Mouse (Mus musculus) stomach, embryonic 14.5 days (tissue): ENCODE measurements around the gene Ulk3. TPM values are rescaled to one million over a fixed set of nuclear protein-coding genes. Genes with fewer than 3 reads are reported as not detected.

Experiments used
- ATAC-seq: fragments of 200-750 bp; cut with Nextera tagmentation; 2 replicates; pipeline ENCODE4 v1.8.0; 2017; ENCODE audit warnings: low read depth, moderate TSS enrichment; ENCODE audit not compliant: insufficient number of reproducible peaks, insufficient read depth, low FRiP score
- H3K27ac ChIP-seq: fragments of 300-500 bp; sonication (generic); 2 replicates; pipeline ENCODE4 v1.5.1; 2014; ENCODE audit warnings: mild to moderate bottlenecking, low read length, moderate library complexity, mixed read lengths
- H3K27me3 ChIP-seq: fragments of 300-500 bp; sonication (generic); 2 replicates; pipeline ENCODE4 v1.6.1; 2014; ENCODE audit warnings: low read length, control low read depth, mixed read lengths; ENCODE audit not compliant: control insufficient read depth, insufficient read depth
- H3K36me3 ChIP-seq: fragments of 300-500 bp; sonication (generic); 2 replicates; pipeline ENCODE4 v1.6.1; 2014; ENCODE audit warnings: mild to moderate bottlenecking, control low read depth, low read length, moderate library complexity, mixed read lengths; ENCODE audit not compliant: control insufficient read depth, insufficient read depth
- H3K4me1 ChIP-seq: fragments of 300-500 bp; sonication (generic); 2 replicates; pipeline ENCODE4 v1.6.1; 2014; ENCODE audit warnings: low read length, control low read depth, mixed read lengths; ENCODE audit not compliant: control insufficient read depth, insufficient read depth
- H3K4me2 ChIP-seq: fragments of 300-500 bp; sonication (generic); replicated peaks from 2 replicates; pipeline ENCODE4 v1.6.1; 2014; ENCODE audit warnings: low read depth, low read length, control low read depth
- H3K4me3 ChIP-seq: fragments of 300-500 bp; sonication (generic); 2 replicates; pipeline ENCODE4 v1.5.1; 2014; ENCODE audit warnings: low read depth, low read length, control low read depth
- H3K9ac ChIP-seq: fragments of 300-500 bp; sonication (generic); replicated peaks from 2 replicates; pipeline ENCODE4 v1.6.1; 2014; ENCODE audit warnings: low read depth, mild to moderate bottlenecking, control low read depth, low read length, moderate library complexity, mixed read lengths
- H3K9me3 ChIP-seq: fragments of 300-500 bp; sonication (generic); 2 replicates; pipeline ENCODE4 v1.6.1; 2016; ENCODE audit warnings: low read depth, low read length, control low read depth; ENCODE audit not compliant: control insufficient read depth
- WGBS: fragments of 180-500 bp; shearing (Covaris S2); extraction: QIAGEN DNeasy Blood & Tissue Kit; methylation state at CpG from one replicate; pipeline ENCODE4 v1.1.7; 2014; 5-methylcytosine and 5-hydroxymethylcytosine counted together
- polyA plus RNA-seq: library from polyadenylated mRNA; unstranded; fragments of >200 nt; fragmentation: Nextera tagmentation; extraction: Ambion mirVana; gene quantifications from 2 replicates; pipeline ENCODE4 v1.2.1, GENCODE M21; 2014

Ulk3 gene
- 14.4 and 15.3 TPM in 2 replicates for polyA plus RNA-seq

DNA sequence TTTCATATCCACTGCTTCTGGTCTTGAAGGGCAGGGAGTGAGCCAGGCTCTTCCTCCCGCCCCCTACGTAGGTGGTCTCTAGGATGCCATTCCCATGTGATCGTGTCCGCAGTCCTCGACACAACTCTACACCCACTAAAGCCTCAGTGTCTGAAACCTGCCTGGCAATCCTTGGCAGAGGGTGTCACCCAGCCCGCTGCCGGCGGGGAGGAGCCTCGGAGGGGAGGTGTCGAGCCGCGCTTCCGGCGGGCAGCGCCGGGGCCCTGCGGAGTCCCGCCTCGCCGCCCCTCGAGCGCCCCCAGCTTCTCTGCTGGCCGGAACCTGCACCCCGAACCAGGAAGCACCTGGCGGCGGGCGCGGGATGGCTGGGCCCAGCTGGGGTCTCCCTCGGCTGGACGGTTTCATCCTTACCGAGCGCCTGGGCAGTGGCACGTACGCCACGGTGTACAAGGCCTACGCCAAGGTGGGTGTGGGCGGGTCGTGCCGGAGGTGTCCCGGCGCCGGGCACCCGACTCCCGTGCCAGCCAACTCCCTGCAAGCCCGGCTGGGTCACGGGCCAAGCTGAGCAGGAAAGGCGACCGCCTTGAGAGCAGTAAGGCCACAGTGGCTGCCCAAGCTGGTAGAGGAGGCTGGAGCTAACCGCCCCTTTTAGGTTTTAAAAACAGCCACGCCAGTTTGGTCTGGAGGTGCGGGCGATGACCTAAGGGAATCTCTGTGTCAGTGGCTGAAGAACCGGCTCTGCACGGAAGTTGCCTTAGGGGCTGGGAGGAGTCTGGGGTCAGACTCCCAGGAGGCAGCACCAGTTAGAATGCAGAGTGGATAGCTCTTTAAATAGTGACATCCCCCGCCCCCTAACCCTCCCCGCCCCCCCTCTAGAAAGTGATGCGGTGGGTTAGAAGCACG, at the start of gene Ulk3:
Gene Ulk3 (plus strand): TSS at position 229 of the 903 bp plus-strand sequence.
- Histone ChIP-seq H3K4me3 (peak within 1 kb of the TSS; percentile 84), H3K27me3 (no peaks in the 10 kb centered on the region), H3K4me1 (peaks cover 10% of the 10 kb centered on the region; the same call in 1 of the 2 replicates), H3K4me2 (peak within 1 kb of the TSS; percentile 91), H3K9ac (peak within 1 kb of the TSS; percentile 73), H3K36me3 (peaks cover 8% of the 10 kb centered on the region), H3K27ac (peak within 1 kb of the TSS; percentile 63), H3K9me3 (no peaks in the 10 kb centered on the region)
- under 1% methylated on average over 58 of the region's 58 CpGs for WGBS
- ATAC-seq = peak; percentile 84

- no peaks in the 10 kb centered on the region for H3K27me3 ChIP-seq
- WGBS = 89% methylated on average over 2 of the region's 2 CpGs
- peaks cover 42% of the 10 kb centered on the region for H3K36me3 ChIP-seq
- peaks cover 9% of the 10 kb centered on the region; the same call in 1 of the 2 replicates for H3K4me1 ChIP-seq
- no peak overlapping the region for H3K27ac ChIP-seq
- ATAC-seq = no peak
- H3K9me3 ChIP-seq = no peaks in the 10 kb centered on the region
- H3K4me2 ChIP-seq = no peak overlapping the region
- no peak overlapping the region for H3K4me3 ChIP-seq
- no peak overlapping the region for H3K9ac ChIP-seq
Measured at GRCm38 (mm10) chr9:57539550-57539949, 49.7 kb upstream of the Ulk3 start.

DNA sequence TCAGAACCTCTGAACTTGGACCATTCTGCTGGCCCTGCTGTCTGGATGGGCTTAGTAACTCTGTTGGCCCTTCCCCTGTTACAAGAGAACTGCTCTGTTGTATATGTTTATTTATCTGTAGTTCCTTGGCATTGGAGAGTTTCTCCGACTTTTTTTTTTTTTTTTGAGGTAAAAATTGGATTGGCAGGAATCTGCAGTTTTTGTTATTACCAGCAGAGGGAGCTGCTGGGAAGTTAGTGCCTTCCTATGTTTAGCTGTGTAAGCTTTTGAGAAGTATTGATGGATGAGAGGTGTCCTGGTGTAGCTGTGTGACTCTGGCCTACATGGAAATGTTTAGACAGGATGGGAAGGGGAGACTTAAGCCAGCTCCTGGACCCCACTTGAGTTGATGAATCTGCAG, 47.9 kb upstream of the Ulk3 start:
- Histone ChIP-seq H3K9ac (no peak overlapping the region), H3K4me3 (no peak overlapping the region), H3K4me1 (peaks cover 9% of the 10 kb centered on the region; the same call in 1 of the 2 replicates), H3K4me2 (no peak overlapping the region), H3K9me3 (no peaks in the 10 kb centered on the region), H3K27ac (no peak overlapping the region), H3K36me3 (peaks cover 43% of the 10 kb centered on the region), H3K27me3 (no peaks in the 10 kb centered on the region)
- WGBS = 10% methylated on average over 1 of the region's 1 CpGs
- no peak for ATAC-seq

GRCm38 (mm10) chr9:57543951-57544350, 45.3 kb upstream of the Ulk3 start:
- no peaks in the 10 kb centered on the region for H3K27me3 ChIP-seq
- no peak overlapping the region for H3K9ac ChIP-seq
- WGBS = 72% methylated on average over 3 of the region's 3 CpGs
- 0 out of 2 replicates have a peak, but pooled peaks cover 2% of the 10 kb centered on the region for H3K4me1 ChIP-seq
- H3K9me3 ChIP-seq = no peaks in the 10 kb centered on the region
- no peak overlapping the region for H3K27ac ChIP-seq
- H3K4me3 ChIP-seq = no peak overlapping the region
- no peak overlapping the region for H3K4me2 ChIP-seq
- no peak for ATAC-seq
- H3K36me3 ChIP-seq = peaks cover 59% of the 10 kb centered on the region

GRCm38 (mm10) chr9:57547287-57547686, 42.0 kb upstream of the Ulk3 start:
- H3K9me3 ChIP-seq = no peaks in the 10 kb centered on the region
- H3K27me3 ChIP-seq = no peaks in the 10 kb centered on the region
- H3K4me1 ChIP-seq = peaks cover 6% of the 10 kb centered on the region; the same call in 1 of the 2 replicates
- no peak overlapping the region for H3K9ac ChIP-seq
- no peak for ATAC-seq
- H3K27ac ChIP-seq = no peak overlapping the region
- H3K4me3 ChIP-seq = no peak overlapping the region
- WGBS = 86% methylated on average over 5 of the region's 5 CpGs
- H3K36me3 ChIP-seq = peaks cover 43% of the 10 kb centered on the region
- H3K4me2 ChIP-seq = no peak overlapping the region

- WGBS = 84% methylated on average over 11 of the region's 11 CpGs
- Histone ChIP-seq H3K9ac (no peak overlapping the region), H3K4me2 (no peak overlapping the region), H3K27ac (no peak overlapping the region), H3K27me3 (no peaks in the 10 kb centered on the region), H3K4me1 (peaks cover 6% of the 10 kb centered on the region; the same call in 1 of the 2 replicates), H3K36me3 (peaks cover 37% of the 10 kb centered on the region), H3K9me3 (no peaks in the 10 kb centered on the region), H3K4me3 (no peak overlapping the region)
- no peak for ATAC-seq
Measured at GRCm38 (mm10) chr9:57547869-57548268, 41.4 kb upstream of the Ulk3 start.

DNA sequence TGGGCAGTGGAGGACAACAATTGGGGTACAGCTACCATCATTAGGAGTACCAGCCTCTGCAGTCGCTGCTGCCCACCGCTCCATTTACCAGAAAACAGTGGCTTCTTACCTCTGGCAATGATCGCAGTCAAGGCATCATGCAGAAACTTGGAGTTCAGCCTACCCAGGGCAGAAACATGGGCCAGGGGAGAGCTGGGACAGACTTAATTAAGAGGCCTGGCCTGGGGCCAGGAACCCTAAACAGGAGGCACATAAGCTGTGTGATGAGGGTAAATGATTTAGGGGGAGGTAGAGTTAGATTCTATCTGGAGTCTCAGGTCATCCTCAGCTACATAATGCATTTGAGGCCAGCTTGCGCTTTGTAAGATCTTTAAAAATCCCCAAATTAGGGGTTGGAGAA, 40.1 kb upstream of the Ulk3 start:
- no peak overlapping the region for H3K27ac ChIP-seq
- H3K36me3 ChIP-seq = peaks cover 26% of the 10 kb centered on the region
- no peak overlapping the region for H3K4me2 ChIP-seq
- peaks cover 6% of the 10 kb centered on the region; the same call in 1 of the 2 replicates for H3K4me1 ChIP-seq
- H3K9me3 ChIP-seq = no peaks in the 10 kb centered on the region
- H3K27me3 ChIP-seq = no peaks in the 10 kb centered on the region
- ATAC-seq = no peak
- WGBS = 95% methylated on average over 4 of the region's 4 CpGs
- H3K9ac ChIP-seq = no peak overlapping the region
- H3K4me3 ChIP-seq = no peak overlapping the region

DNA sequence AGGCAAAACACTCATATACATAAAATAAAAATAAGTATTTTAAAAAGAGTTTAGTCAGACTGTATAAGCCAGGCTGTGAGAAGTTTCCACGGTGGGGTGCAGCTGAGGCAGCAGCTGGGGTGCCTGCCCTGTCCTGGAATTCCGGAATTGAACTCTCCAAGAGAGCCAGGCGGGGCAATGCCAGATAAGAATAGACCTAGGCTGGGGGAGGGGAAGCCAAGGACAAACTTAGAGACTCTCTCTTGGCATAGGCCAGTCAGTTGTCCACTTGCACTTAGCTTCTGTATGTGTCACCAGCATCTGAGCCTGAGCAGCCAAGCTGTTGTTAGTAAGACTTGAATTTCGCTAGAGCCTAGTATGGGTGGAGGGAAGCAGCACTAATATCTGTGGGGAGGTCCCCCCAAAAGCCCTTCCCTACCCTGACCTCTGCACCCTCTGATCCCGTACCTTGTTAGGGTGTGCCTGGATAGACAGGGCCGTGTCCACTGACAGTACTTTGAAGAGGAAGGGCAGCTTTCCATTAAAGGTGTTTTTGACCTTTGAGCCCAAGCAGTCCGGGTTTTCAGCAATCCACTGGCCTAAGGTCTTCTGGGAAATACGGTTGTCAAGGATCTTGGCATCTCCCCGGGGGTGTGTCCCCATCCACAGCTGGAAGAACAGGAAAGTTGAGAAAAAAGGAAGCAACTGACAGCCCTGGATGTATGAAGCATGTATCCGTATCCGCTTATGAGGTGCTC, 39.0 kb upstream of the Ulk3 start:
- no peaks in the 10 kb centered on the region for H3K9me3 ChIP-seq
- 73% methylated on average over 11 of the region's 11 CpGs for WGBS
- no peak for ATAC-seq

More for the DNA sequence above, 39.0 kb upstream of the Ulk3 start:
- Histone ChIP-seq H3K4me3 (no peak overlapping the region), H3K9ac (no peak overlapping the region), H3K4me2 (no peak overlapping the region), H3K4me1 (peaks cover 6% of the 10 kb centered on the region; the same call in 1 of the 2 replicates), H3K27ac (0 out of 2 replicates have a peak overlapping the region, but pooled peaks have one; percentile 3), H3K36me3 (peaks cover 20% of the 10 kb centered on the region), H3K27me3 (no peaks in the 10 kb centered on the region)
